Mouse (Mus musculus): Measurements from ENCODE around the gene Myh9. TPM values are rescaled to one million over a fixed set of nuclear protein-coding genes. Genes with fewer than 3 reads are reported as not detected.

The Myh9 gene
- polyA plus RNA-seq, 1 experiment from 2014 or later = 31.8 TPM

DNA sequence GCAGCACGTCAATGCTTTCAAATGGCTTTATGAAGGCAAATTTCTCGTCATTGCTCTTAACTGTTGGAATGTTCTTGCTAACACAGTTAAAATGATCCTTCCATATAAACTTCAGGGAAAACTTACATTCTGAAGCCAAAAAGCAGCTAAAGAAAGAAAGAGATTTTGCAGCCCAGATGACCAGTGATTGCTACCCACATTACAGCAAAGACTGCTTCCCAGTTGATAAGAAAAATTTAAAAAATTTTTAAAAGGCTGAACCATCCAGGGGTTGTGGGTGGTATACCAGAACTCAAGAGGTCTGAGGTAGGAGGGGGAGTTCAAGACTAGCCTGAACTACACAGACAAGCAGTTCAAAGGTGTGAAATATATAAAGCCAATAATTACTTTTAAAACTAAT lies 1.1 kb upstream of the Myh9 start:
- Histone ChIP-seq H3K27me3 (ENCODE audit: control insufficient read depth, insufficient read depth, low read length) (no peaks in the 10 kb centered on the region), H3K4me1 (ENCODE audit: control insufficient read depth, insufficient read depth, low read length) (peaks cover 21% of the 10 kb centered on the region), H3K4me3 (ENCODE audit: low read depth, low read length) (no peak overlapping the region), H3K9ac (ENCODE audit: low read depth, low read length) (no peak overlapping the region), H3K9me3 (replicated peaks; ENCODE audit: control insufficient read depth, low read length) (no peaks in the 10 kb centered on the region), H3K36me3 (ENCODE audit: control insufficient read depth, insufficient read depth, low read length) (no peaks in the 10 kb centered on the region), H3K27ac (ENCODE audit: low read depth, low read length) (no peak overlapping the region), H3K4me2 (peak overlapping the region; percentile 69)
- WGBS (ENCODE audit: insufficient replicate concordance) = 42% methylated on average over 2 of the region's 2 CpGs
- no peak for ATAC-seq (replicated peaks; ENCODE audit: insufficient number of reproducible peaks, low FRiP score, low TSS enrichment)

DNA sequence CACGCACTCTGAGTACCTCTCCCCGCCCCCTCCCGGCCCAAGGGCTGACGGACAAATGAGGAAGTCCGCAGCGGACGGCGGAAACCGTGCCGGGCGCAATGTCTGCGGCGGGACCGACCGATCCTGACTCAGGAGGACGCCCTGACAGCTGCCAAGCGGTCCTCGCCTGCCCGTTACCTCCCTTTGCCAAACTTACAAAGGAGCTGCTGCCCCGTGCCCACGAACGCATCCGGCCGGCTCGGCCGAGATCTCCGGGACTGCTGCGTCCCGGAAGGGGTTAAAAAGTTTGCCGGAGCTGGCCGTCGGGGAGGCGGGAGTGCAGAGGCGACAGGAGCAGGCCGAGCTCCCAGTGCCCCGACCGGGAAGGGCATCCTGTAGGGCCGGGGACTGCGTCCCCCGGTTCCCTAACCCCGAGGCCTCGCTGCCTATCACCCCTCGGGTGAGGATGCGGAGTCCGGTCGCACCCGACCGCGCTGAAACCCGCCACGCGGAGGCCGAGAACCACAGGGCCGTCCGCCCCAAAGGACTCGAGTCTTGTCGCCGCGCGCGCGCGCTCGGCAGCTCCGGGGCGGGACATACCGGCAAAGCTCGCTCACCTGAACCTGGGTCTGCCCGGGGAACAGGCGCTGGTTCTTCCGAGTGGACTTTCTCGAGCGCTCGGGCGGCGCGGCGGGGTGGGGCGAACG lies 471 bp downstream of the Myh9 start:
- H3K4me1 ChIP-seq (ENCODE audit: control insufficient read depth, insufficient read depth, low read length) = peaks cover 37% of the 10 kb centered on the region
- under 1% methylated on average over 80 of the region's 80 CpGs for WGBS (ENCODE audit: insufficient replicate concordance)
- H3K36me3 ChIP-seq (ENCODE audit: control insufficient read depth, insufficient read depth, low read length) = no peaks in the 10 kb centered on the region
- H3K4me2 ChIP-seq = peak overlapping the region; percentile 86
- H3K27ac ChIP-seq (ENCODE audit: low read depth, low read length) = peak overlapping the region; percentile 96
- peak; percentile 34 for ATAC-seq (replicated peaks; ENCODE audit: insufficient number of reproducible peaks, low FRiP score, low TSS enrichment)
- H3K9me3 ChIP-seq (replicated peaks; ENCODE audit: control insufficient read depth, low read length) = no peaks in the 10 kb centered on the region
- H3K4me3 ChIP-seq (ENCODE audit: low read depth, low read length) = peak overlapping the region; percentile 90
- H3K27me3 ChIP-seq (ENCODE audit: control insufficient read depth, insufficient read depth, low read length) = no peaks in the 10 kb centered on the region
- peak overlapping the region; percentile 98 for H3K9ac ChIP-seq (ENCODE audit: low read depth, low read length)

DNA sequence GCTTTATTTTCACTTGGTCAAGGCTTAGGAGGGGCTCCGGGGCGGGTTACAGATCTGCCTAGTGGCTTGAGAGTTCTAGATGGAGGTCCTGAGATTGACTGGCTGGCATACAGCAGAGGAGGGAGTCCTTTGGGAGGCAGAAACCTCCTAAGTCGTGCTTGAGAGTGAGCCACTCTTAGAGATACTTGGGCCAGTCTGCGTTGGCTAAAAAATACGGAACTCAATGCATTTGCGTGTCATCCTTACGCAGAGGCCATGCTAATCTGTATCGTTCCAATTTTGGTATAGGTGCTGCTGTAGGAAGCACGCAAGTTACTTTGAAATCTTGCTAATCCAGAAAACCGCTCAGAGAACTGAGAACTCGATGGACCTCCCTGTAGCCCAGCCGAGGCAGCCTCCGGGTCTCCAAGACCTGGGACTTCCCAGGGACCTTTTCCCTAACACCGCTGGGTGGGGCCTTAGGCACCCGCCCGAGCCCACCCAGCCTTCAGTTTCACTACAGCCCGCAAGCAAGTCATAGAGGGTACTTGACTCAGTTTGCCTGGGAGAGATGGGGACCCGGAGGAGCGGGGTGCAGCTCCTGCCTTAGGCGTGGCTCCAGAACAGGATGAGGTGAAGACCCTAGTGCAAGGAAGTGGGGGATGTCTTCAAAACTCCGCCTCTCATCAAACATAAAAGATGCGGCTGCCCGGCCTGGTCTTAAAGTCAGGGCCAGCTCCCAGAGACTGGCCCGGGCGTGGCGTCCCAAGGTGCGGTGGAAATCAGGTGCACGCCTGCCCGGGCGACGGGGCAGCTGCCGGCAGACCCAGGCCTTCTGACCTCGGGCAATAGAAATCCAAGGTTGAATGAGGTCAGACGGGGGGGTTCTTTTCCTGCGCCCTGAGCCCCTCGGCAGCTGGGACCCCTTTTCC lies 1.3 kb downstream of the Myh9 start:
- peaks cover 45% of the 10 kb centered on the region for H3K4me1 ChIP-seq (ENCODE audit: control insufficient read depth, insufficient read depth, low read length)
- WGBS (ENCODE audit: insufficient replicate concordance) = 4% methylated on average over 34 of the region's 36 CpGs
- no peaks in the 10 kb centered on the region for H3K9me3 ChIP-seq (replicated peaks; ENCODE audit: control insufficient read depth, low read length)
- H3K27me3 ChIP-seq (ENCODE audit: control insufficient read depth, insufficient read depth, low read length) = no peaks in the 10 kb centered on the region
- H3K36me3 ChIP-seq (ENCODE audit: control insufficient read depth, insufficient read depth, low read length) = no peaks in the 10 kb centered on the region
- H3K9ac ChIP-seq (ENCODE audit: low read depth, low read length) = peak overlapping the region; percentile 98
- peak overlapping the region; percentile 90 for H3K4me3 ChIP-seq (ENCODE audit: low read depth, low read length)
- H3K4me2 ChIP-seq = peak overlapping the region; percentile 86
- H3K27ac ChIP-seq (ENCODE audit: low read depth, low read length) = peak overlapping the region; percentile 96
- no peak for ATAC-seq (replicated peaks; ENCODE audit: insufficient number of reproducible peaks, low FRiP score, low TSS enrichment)

DNA sequence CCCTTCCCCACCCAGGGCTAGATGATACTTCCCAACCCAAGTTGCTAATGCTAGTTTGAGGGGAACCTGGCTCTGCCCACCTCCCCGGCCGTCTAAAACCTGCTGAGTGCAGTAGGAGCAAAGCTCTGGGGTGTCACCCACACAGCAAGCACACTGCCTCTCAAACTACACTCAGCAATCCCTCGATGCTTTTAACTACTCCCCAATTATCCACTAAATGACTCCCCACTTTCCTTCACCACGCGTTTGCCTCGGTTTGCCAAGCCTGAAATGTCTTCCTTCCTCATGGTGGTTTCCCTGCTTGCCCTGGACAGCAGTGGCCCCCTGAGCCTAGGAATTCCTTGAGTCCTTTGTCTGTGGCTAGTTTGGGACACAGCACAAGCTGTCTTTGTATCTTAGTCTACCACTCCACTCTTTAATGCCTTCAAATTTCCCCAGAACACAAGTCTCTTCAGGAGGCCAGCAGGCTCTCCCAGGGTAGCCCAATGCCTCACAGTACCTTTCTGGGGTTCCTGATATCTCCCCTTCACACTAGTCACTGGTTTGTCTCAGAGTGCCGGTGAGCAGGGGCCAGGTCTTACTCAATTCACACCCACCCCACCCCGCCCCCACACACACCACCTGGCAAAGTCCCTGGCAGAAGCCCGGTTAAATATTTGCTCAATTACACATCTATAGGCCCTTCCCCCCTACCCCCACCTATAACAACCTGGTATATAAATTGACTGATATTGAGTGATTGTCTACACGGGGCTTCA lies 2.3 kb downstream of the Myh9 start:
- Histone ChIP-seq H3K9ac (ENCODE audit: low read depth, low read length) (peak overlapping the region; percentile 98), H3K4me1 (ENCODE audit: control insufficient read depth, insufficient read depth, low read length) (peaks cover 54% of the 10 kb centered on the region), H3K4me3 (ENCODE audit: low read depth, low read length) (peak overlapping the region; percentile 90), H3K9me3 (replicated peaks; ENCODE audit: control insufficient read depth, low read length) (no peaks in the 10 kb centered on the region), H3K27ac (ENCODE audit: low read depth, low read length) (peak overlapping the region; percentile 96), H3K4me2 (peak overlapping the region; percentile 86), H3K36me3 (ENCODE audit: control insufficient read depth, insufficient read depth, low read length) (no peaks in the 10 kb centered on the region), H3K27me3 (ENCODE audit: control insufficient read depth, insufficient read depth, low read length) (no peaks in the 10 kb centered on the region)
- no peak for ATAC-seq (replicated peaks; ENCODE audit: insufficient number of reproducible peaks, low FRiP score, low TSS enrichment)
- 11% methylated on average over 10 of the region's 10 CpGs for WGBS (ENCODE audit: insufficient replicate concordance)

DNA sequence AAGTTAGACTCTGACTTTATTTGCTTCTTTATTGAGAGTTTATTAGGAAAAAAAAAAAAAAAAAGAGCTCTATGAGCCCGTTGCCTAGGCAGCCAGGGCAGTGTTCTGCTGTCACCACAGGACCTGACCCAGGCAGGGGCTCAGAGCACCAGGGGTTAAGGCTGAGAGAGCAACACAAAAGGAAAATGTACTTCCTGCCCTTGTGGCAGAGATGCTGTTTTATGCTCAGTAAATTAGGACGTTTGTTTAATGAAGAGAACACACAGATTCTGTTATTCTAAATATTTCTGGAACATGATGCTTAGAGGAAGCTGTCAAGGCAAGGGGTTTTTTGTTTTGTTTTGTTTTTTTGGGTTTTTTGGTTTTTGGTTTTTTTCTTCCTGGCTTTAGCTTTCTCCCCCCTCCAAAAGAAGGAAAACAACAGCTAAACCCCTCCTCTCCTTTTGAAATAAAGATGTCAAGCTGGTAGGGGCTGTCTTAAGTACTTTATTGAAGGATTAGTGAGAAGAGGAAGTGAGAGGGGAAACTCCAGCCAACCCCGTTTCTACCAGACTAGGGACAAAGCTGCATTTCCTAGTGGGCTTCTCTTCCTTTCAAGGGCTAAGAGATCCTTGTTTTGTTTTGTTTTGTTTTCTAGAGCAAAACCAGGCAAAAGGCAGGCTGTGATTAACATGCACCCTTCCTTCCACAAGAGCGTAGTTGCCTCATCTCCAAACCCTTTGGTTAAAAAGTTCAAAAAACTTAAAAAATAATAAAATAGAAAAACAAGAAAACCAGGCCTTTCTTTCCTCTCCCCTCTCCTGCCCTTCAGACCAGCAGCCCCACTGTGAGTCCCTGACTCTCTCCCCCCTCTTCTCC lies 3.2 kb downstream of the Myh9 start:
- H3K4me1 ChIP-seq (ENCODE audit: control insufficient read depth, insufficient read depth, low read length) = peaks cover 63% of the 10 kb centered on the region
- ATAC-seq (replicated peaks; ENCODE audit: insufficient number of reproducible peaks, low FRiP score, low TSS enrichment) = no peak
- no peaks in the 10 kb centered on the region for H3K9me3 ChIP-seq (replicated peaks; ENCODE audit: control insufficient read depth, low read length)
- peak overlapping the region; percentile 96 for H3K27ac ChIP-seq (ENCODE audit: low read depth, low read length)
- H3K27me3 ChIP-seq (ENCODE audit: control insufficient read depth, insufficient read depth, low read length) = no peaks in the 10 kb centered on the region
- H3K4me3 ChIP-seq (ENCODE audit: low read depth, low read length) = peak overlapping the region; percentile 90
- WGBS (ENCODE audit: insufficient replicate concordance) = 37% methylated on average over 4 of the region's 4 CpGs
- H3K36me3 ChIP-seq (ENCODE audit: control insufficient read depth, insufficient read depth, low read length) = no peaks in the 10 kb centered on the region
- H3K9ac ChIP-seq (ENCODE audit: low read depth, low read length) = peak overlapping the region; percentile 98
- peak overlapping the region; percentile 86 for H3K4me2 ChIP-seq

DNA sequence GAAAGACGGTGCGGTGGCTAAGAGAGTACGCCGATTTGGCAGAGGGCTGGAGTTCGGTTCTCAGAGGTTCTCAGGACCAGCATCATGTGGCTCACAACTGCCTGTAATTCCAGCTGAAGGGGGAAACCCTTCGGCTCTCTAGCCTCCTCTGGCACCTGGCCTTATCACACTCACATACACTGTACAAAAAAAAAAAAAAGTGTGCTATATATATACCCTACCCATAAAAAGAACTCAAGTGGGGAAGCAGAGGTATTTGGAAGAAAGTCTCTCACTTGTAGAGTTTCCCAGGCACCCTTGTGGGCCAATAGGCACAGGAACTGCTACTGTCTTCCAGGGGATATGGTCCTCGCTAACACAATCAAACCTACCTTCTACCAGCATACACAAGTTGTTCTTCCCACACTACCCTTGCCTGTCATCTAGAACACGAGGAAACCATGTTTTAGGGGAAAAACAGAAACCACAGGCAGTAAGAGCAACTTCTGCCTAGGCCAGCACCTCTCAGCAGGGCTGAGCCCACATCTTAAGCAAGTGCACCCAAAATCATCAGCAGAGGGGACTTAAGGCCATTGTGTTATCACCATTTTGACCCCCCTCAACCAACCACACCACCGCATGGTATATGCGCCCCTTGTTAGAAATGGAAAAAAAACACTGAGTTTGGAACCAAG lies 4.4 kb downstream of the Myh9 start:
- Histone ChIP-seq H3K9ac (ENCODE audit: low read depth, low read length) (peak overlapping the region; percentile 17), H3K27ac (ENCODE audit: low read depth, low read length) (peak overlapping the region; percentile 89), H3K4me3 (ENCODE audit: low read depth, low read length) (peak overlapping the region; percentile 17; the same call in 1 of the 2 replicates), H3K27me3 (ENCODE audit: control insufficient read depth, insufficient read depth, low read length) (no peaks in the 10 kb centered on the region), H3K4me1 (ENCODE audit: control insufficient read depth, insufficient read depth, low read length) (peaks cover 65% of the 10 kb centered on the region), H3K9me3 (replicated peaks; ENCODE audit: control insufficient read depth, low read length) (no peaks in the 10 kb centered on the region), H3K4me2 (peak overlapping the region; percentile 86), H3K36me3 (ENCODE audit: control insufficient read depth, insufficient read depth, low read length) (no peaks in the 10 kb centered on the region)
- WGBS (ENCODE audit: insufficient replicate concordance) = 37% methylated on average over 10 of the region's 10 CpGs
- no peak for ATAC-seq (replicated peaks; ENCODE audit: insufficient number of reproducible peaks, low FRiP score, low TSS enrichment)

DNA sequence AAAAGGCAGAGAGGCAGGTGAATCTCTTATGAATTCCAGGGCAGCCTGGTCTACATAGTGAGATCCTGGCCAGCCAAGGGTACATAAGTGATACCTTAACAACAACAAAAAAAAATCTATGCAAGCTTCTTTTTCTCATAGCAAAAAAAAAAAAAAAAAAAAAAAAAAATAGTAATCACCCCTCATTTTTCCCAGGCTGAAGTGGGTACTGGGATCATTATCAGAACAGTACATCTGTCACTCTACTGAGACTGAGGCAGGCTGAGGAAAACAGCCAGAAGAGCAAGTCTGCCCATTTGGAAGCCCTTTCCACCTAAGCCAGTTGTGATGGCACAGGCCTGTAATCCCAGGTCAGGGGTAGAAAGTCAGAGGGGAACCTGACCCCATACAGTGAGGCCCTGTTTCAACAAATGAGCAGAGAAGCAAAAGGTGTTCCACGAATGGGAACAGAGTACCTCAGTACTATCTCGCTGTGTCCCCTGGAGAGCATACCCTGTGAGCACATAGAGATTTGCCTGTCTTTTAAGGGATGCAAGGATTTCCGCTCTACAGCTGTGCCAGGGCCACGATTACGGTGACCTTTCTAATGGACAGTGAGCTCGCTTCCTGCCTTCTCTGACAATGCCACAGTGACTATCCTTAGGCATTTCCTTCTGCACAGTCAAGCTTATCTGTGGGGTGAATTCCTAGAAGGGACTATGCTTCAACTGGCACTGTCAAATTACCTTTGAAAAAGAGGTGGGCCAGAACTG lies 5.1 kb downstream of the Myh9 start:
- peak overlapping the region; percentile 4; the same call in 1 of the 2 replicates for H3K4me3 ChIP-seq (ENCODE audit: low read depth, low read length)
- WGBS (ENCODE audit: insufficient replicate concordance) = 21% methylated on average over 6 of the region's 6 CpGs
- ATAC-seq (replicated peaks; ENCODE audit: insufficient number of reproducible peaks, low FRiP score, low TSS enrichment) = no peak

More for the DNA sequence above, 5.1 kb downstream of the Myh9 start:
- Histone ChIP-seq H3K4me1 (ENCODE audit: control insufficient read depth, insufficient read depth, low read length) (peaks cover 65% of the 10 kb centered on the region), H3K27ac (ENCODE audit: low read depth, low read length) (peak overlapping the region; percentile 89), H3K9ac (ENCODE audit: low read depth, low read length) (peak overlapping the region; percentile 17; the same call in 1 of the 2 replicates), H3K36me3 (ENCODE audit: control insufficient read depth, insufficient read depth, low read length) (peaks cover 5% of the 10 kb centered on the region; the same call in 1 of the 2 replicates), H3K4me2 (peak overlapping the region; percentile 86), H3K27me3 (ENCODE audit: control insufficient read depth, insufficient read depth, low read length) (no peaks in the 10 kb centered on the region), H3K9me3 (replicated peaks; ENCODE audit: control insufficient read depth, low read length) (no peaks in the 10 kb centered on the region)
